Mouse (Mus musculus) B cell, adult 2 months (primary cell): ENCODE results near the gene Rbbp7.
A peak's percentile ranks its signal among the peaks of the same experiment; 100 is the strongest.

ENCODE experiments used
- DNase-seq, 2 experiments: peaks; one replicate each; pipeline ENCODE4 v3.0.0; 2022

Rbbp7 gene

DNA sequence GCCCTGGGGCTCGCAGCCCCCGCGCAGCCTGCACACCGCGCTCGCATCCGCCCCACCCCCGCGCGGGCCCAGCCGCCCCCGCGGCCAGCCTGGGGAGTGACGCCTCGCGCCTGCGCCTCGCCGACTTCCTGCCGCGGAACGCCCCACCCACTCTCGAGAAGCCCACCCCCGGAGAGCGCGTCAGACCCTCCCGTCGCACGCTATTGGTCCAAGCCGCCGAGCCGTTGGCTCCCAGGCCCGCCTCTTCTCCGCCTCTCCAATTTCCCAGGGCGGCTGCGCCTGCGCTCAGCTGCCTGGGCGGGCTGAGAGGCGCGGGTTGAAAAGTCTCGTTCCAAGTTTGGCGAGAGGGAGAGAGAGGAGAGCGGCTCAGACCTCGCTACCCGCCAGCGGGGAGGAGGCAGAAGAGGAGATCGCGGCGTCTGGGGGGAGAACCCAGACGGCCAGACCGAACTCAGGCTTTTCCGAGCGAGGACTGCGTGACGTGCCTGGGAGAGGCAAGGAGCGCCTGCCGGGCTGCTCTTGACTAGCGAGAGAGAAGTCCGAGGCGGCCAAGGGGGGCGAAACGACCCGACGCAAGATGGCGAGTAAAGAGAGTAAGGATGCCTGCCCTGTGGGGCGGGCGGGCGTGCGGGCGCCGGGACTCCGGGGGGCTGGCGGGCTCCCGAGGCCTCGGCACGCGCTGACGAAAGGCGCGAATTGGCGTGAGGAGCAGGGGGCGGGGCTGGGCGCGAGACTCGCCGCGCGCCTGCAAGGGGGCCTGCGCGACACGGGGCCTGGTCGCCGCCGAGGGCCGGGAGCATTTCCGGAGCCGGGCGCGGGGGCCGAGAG is at the start of gene Rbbp7:
TSS of gene Rbbp7 (plus strand) at position 288 of the 828 bp plus-strand sequence.
- DNase-seq: peak; percentile 90 to 91

DNA sequence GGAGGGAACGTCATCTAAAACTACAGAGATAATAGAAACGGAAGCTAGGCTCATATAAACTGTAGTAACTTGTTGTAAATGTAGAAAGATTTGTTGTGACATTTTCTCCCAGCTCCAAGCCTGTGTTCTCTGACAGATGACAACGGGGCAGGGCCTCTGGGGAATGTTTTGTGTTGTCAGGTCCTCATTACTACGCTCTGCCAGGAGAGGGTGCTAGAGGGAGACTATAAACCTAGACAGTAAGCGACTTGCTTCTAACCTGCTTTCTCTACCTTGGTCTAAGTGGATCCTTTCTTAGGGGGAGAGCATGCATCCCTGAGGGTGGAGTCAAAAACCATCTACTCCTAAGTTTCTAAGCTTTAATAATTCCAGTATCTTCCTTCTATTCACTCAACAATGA is 42.4 kb upstream of the Rbbp7 start:
- DNase-seq: peak; percentile 57 to 59

- peak; percentile 68 to 69 for DNase-seq
Observed at GRCm38 (mm10) chrX:162719615-162720014, 40.6 kb upstream of the Rbbp7 start.

- DNase-seq: no peak
Observed at GRCm38 (mm10) chrX:162727367-162727777, 32.8 kb upstream of the Rbbp7 start.

GRCm38 (mm10) chrX:162727795-162728194 is 32.4 kb upstream of the Rbbp7 start:
- DNase-seq: no peak

- no peak for DNase-seq
Observed at GRCm38 (mm10) chrX:162728228-162728627, 32.0 kb upstream of the Rbbp7 start.

GRCm38 (mm10) chrX:162730031-162730430 is 30.2 kb upstream of the Rbbp7 start:
- no peak for DNase-seq

DNA sequence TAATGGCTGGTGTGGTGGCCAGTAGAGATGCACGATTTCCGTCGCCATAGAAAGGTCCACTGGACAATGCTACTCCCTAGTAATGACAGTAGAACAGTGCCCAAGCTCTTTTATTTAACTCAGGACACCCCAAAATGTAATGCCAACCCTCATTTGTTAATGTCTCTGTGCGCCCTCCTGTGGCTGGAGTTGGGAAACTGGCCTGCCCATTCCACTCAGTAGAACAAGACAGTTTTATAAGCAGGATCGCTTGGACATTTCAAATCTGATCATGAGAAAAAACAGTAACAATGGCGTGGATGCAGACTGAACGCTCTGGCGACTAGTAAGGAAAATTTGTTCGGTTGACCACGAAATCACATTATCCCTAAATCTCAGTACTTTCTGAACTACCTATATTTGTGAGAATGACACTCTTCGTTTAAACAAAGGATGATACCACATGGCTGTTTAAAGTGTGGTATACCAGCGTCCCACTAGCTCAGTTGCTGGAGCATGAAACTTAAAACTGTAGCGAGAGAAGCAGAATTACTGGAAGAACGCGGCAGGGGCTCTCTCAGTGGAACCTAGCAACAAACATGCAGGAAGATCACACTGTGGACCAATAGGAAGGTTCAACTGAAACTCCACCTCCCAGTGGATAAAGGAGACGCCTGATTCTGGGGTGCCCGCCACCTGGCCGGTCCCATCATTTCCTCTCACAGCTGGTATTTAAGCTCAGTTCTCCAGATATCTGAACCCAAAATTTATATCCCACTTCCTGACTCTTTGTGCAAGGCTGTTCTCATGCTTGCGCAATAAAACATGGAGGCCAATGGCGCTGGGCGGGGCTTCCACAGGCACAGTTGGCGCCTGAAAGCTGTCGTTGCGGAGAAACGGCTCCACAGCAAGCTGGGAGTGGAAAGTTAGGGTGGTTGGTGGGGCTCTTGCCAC is 24.9 kb upstream of the Rbbp7 start:
- DNase-seq: peak; percentile 66 to 67

DNA sequence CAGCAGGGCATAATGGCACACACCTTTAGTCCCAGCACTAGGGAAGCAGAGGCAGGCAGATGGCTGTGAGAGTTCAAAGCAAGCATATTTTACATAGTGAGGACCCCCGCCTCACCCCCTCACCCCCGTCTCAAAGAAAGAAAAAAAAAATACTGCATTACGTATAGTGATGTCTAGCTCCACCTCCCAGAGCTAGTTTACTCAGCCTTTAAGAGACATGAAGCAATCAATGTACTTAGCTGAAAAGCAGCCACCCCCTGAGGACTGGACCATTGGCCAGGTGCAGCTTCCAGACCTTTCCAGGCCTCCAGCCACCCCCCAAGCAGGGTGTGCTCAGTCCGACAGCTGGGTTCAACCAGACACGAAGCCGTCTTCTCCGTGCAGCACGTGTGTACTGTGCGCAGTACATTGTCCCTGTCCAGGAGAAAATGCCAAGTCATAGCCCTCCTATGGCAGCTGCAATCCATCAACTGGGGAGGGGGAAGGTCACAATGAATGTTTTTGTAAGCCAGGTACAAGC is 24.0 kb upstream of the Rbbp7 start:
- no peak for DNase-seq

GRCm38 (mm10) chrX:162748696-162749420 is 11.3 kb upstream of the Rbbp7 start:
- no peak for DNase-seq

GRCm38 (mm10) chrX:162752418-162752817 is 7.8 kb upstream of the Rbbp7 start:
- no peak for DNase-seq

DNA sequence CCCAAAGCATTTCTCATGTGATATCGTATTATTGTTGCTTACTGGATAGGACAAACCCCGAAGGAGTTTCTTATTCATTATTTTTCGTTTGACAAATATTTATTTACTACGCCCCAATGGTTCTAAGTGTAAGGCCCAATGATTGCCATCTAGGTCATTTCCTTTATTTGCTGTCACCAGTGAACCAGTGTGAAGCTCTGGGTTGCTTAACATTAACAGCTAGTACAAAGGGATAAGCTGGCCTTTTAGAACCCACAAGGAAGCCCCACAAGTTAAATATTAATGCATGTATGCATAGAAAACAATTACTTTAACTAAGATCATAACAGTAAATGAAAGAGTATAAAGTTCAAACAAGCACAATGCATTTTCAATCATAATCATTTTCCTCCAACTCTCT is 5.9 kb upstream of the Rbbp7 start:
- DNase-seq: no peak

GRCm38 (mm10) chrX:162756058-162756457 is 4.1 kb upstream of the Rbbp7 start:
- DNase-seq: no peak

- peak; percentile 50 to 51 for DNase-seq
Observed at GRCm38 (mm10) chrX:162759251-162760114, 719 bp upstream of the Rbbp7 start.

GRCm38 (mm10) chrX:162760958-162761515 is 835 bp downstream of the Rbbp7 start:
- peak; percentile 20 to 24 for DNase-seq

DNA sequence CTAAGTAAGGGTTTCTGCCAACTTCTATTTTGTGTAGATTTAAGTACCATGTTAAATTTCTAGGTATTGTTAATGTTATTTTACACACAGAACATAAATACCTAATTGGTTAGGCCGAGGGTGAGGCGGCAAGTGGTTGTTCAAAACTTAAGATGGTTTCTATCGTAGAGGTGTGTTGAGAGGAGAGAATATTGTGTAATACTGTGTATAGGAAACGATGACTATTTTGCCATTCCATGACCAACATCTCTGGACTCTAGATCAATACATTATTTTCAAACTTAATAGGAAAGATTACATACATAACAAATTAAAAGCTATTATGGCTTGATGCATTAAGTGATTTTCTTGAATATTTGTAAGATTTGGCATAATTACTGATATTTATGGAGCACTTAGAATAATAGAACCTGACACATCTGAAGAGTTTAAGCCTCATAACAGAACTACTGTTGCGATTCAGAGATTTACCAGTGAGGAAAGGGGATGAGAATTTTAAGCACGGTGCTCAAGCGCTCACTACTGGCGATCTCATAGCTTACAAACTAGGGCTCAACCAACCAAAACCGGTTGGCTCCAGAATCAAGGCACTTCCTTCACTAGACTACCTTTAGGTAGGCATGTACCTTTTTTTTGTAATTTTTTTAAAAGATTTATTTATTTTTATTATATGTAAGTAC is 1.7 kb downstream of the Rbbp7 start:
- peak; percentile 1 to 13 for DNase-seq

DNA sequence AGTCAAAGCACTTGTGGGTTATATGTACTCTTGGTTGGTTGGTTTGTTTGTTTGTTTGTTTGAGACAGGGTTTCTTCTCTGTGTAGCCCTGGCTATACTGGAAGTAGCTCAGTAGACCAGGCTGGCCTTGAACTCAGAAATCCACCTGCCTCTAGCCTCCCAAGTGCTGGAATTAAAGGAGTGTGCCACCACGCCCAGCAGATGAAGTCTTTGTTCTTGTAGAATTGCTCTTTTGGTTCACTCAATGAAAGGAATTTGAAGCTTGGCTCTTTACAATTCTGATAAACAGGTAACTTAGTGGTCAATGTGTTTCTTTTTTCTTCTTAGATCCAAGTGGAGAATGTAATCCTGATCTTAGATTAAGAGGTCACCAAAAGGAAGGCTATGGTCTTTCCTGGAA is 10.5 kb downstream of the Rbbp7 start:
- DNase-seq: no peak

- no peak for DNase-seq
Observed at GRCm38 (mm10) chrX:162788372-162788771, 28.2 kb downstream of the Rbbp7 start.

- DNase-seq: peak; percentile 25 to 26
Observed at GRCm38 (mm10) chrX:162791392-162791791, 31.2 kb downstream of the Rbbp7 start.

DNA sequence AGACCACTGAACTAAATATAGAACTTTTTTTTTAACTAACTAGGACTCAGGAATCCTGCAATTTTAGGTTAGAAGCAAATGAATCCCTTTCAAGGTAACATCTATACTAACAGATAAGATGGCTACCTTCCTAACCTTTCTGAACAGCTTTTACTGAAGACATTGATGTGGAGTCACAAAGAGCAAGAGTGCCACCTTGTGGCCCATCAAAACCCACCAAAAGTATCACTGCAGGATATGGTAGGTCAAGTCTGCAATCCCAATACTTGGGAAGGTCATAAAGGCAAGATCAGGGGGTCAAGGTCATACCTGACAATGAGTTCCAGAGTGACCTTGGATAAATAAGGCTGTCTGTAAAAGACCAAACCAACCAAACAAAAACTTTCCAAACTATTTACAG is 40.2 kb downstream of the Rbbp7 start:
- peak; percentile 51 to 58 for DNase-seq

DNA sequence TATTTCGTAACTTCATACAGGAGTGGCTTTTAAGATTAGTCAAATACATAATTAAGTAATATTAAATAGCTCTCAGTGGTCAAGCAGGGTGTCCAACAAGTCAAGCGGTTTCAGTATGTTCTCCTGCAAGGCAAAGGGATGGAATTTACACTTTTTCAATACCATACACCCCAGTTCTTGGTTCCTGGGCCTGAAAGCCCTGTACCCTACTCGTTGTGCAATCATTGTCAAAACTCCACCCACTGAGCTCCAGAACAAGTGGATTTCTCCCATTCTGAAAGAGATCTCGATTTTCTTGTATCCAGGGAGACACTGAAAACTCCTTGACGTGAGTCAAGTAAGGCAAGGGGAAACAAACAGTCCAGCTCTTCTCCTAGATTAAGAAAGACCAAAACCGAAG is 67.8 kb downstream of the Rbbp7 start:
- no peak for DNase-seq
